Comparison of ENCODE assay signal across 7 mouse cellular contexts in the genomic region with DNA sequence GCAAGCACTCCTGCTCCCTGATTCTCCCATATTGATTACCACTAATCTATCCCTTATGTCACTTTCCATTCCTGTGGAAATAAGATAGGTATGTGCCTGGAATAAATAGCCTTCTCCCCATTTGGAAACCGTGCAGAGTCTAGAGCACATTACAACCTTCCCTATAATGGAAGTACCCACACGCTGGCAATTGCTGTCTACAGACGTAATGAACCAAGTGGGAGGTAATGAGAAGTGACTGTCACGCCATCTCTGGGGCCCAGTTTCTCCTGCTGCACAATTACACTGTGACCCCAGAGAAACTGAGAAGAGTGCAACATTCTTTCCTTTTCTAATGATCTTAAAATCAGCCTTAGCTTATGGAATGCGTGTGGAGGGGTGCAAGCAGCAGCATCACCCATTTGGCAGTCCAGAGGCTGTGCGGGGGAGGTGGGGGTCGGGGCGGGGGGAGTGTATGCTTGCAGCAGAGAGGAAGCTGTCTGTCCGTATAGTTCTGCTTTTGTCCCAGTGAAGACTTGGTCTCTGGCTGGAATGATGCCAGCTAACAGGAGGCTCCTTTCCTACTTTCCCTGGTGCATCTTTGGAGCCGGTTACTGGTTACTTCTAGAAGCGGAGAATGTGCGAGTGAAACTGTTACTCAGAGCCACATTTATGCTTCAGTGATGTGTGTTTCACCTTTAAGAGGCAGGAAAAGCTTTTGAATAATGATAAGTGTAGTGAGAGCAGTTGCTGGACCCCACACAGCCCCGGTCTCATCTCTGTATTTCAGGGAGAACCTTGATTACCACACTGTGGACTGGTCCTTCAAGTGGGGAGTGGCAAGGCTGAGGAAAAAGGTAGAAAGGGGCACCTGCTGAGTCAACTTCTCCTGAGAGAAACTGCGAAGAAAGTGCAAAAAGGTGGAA.
DNase-seq lines count a peak whose midpoint lies in the region; ATAC-seq and TF ChIP-seq lines count a peak whose summit lies in the region.

No protein-coding gene starts in this region.

- no peak overlapping the region for H3K4me3 ChIP-seq in lung, embryonic 15.5 days
- 0 out of 2 replicates have a peak overlapping the region, but pooled peaks have one; percentile 9 for H3K4me3 ChIP-seq in forebrain, embryonic 13.5 days
- no peak overlapping the region for H3K4me3 ChIP-seq in limb, embryonic 13.5 days
- no peak overlapping the region for H3K4me3 ChIP-seq in stomach, postnatal 0 days (ENCODE audit: low read depth, low read length)

- no peak for DNase-seq in lung, postnatal 36 days
- no peak for DNase-seq in stomach, postnatal 0 days (ENCODE audit: low spot score)
- DNase-seq in thymus, postnatal 0 days (ENCODE audit: low spot score), result no peak
- DNase-seq in gastrocnemius, postnatal 10 days, result no peak

- ATAC-seq in lung, embryonic 15.5 days (ENCODE audit: borderline replicate concordance, extremely low read depth, low FRiP score, low TSS enrichment), result 0 out of 2 replicates have a peak, but pooled peaks have one; percentile 29
- peak; percentile 57 for ATAC-seq in forebrain, embryonic 13.5 days
- no peak for ATAC-seq in limb, embryonic 13.5 days (ENCODE audit: low FRiP score, low read depth)
- no peak for ATAC-seq in stomach, postnatal 0 days (ENCODE audit: low FRiP score, low TSS enrichment)

- H3K4me2 ChIP-seq in lung, embryonic 15.5 days, result peak overlapping the region; percentile 18
- H3K4me2 ChIP-seq in forebrain, embryonic 13.5 days, result peak overlapping the region; percentile 54
- H3K4me2 ChIP-seq in limb, embryonic 13.5 days (replicated peaks), result peak overlapping the region; percentile 11
- H3K4me2 ChIP-seq in stomach, postnatal 0 days (replicated peaks; ENCODE audit: low read depth), result peak overlapping the region; percentile 15

- no peaks in the 10 kb centered on the region for H3K9me3 ChIP-seq in lung, embryonic 15.5 days
- no peaks in the 10 kb centered on the region for H3K9me3 ChIP-seq in forebrain, embryonic 13.5 days (replicated peaks)
- no peaks in the 10 kb centered on the region for H3K9me3 ChIP-seq in limb, embryonic 13.5 days
- H3K9me3 ChIP-seq in stomach, postnatal 0 days (ENCODE audit: control insufficient read depth, low read length), result no peaks in the 10 kb centered on the region

- no peak for TF ChIP-seq CTCF in stomach, postnatal 0 days (IDR thresholded peaks at IDR 0.05; ENCODE audit: low read depth)

- no peaks in the 10 kb centered on the region for H3K27me3 ChIP-seq in lung, embryonic 15.5 days
- H3K27me3 ChIP-seq in forebrain, embryonic 13.5 days, result no peaks in the 10 kb centered on the region
- H3K27me3 ChIP-seq in limb, embryonic 13.5 days, result no peaks in the 10 kb centered on the region
- no peaks in the 10 kb centered on the region for H3K27me3 ChIP-seq in stomach, postnatal 0 days (ENCODE audit: control insufficient read depth, insufficient read depth, low read length)

- peaks cover 36% of the 10 kb centered on the region for H3K4me1 ChIP-seq in lung, embryonic 15.5 days
- H3K4me1 ChIP-seq in forebrain, embryonic 13.5 days, result peaks cover 24% of the 10 kb centered on the region
- peaks cover 40% of the 10 kb centered on the region for H3K4me1 ChIP-seq in limb, embryonic 13.5 days
- H3K4me1 ChIP-seq in stomach, postnatal 0 days (replicated peaks; ENCODE audit: control insufficient read depth, insufficient read depth), result 0 out of 2 replicates have a peak, but pooled peaks cover 7% of the 10 kb centered on the region

- no peaks in the 10 kb centered on the region for H3K36me3 ChIP-seq in lung, embryonic 15.5 days
- H3K36me3 ChIP-seq in forebrain, embryonic 13.5 days (ENCODE audit: poor library complexity, severe bottlenecking), result no peaks in the 10 kb centered on the region
- H3K36me3 ChIP-seq in limb, embryonic 13.5 days, result no peaks in the 10 kb centered on the region
- no peaks in the 10 kb centered on the region for H3K36me3 ChIP-seq in stomach, postnatal 0 days (ENCODE audit: control insufficient read depth, insufficient read depth, low read length)

- no peak overlapping the region for H3K9ac ChIP-seq in lung, embryonic 15.5 days
- peak overlapping the region; percentile 19; the same call in 1 of the 2 replicates for H3K9ac ChIP-seq in forebrain, embryonic 13.5 days
- no peak overlapping the region for H3K9ac ChIP-seq in limb, embryonic 13.5 days
- H3K9ac ChIP-seq in stomach, postnatal 0 days (ENCODE audit: low read length), result no peak overlapping the region

- 38% methylated on average over 14 of the region's 14 CpGs for WGBS in lung, embryonic 15.5 days
- WGBS in forebrain, embryonic 13.5 days, result 17% methylated on average over 14 of the region's 14 CpGs
- 42% methylated on average over 14 of the region's 14 CpGs for WGBS in limb, embryonic 13.5 days
- 47% methylated on average over 14 of the region's 14 CpGs for whole genome bisulfite sequencing in stomach, postnatal 0 days

- H3K27ac ChIP-seq in lung, embryonic 15.5 days, result peak overlapping the region; percentile 35; the same call in 1 of the 2 replicates
- peak overlapping the region; percentile 62 for H3K27ac ChIP-seq in forebrain, embryonic 13.5 days
- no peak overlapping the region for H3K27ac ChIP-seq in limb, embryonic 13.5 days
- H3K27ac ChIP-seq in stomach, postnatal 0 days (replicated peaks), result no peak overlapping the region

- no peak for TF ChIP-seq EP300 in stomach, postnatal 0 days (optimal IDR thresholded peaks at IDR 0.05)

Comparison
In these comparisons a context has a peak if more than half of its experiments do, and no peak if none do; other contexts are left out.
1. ATAC-seq: peak in lung, embryonic 15.5 days (single experiment) and forebrain, embryonic 13.5 days (single experiment); none in limb, embryonic 13.5 days (single experiment) and stomach, postnatal 0 days (single experiment).
2. H3K27ac ChIP-seq: peak in lung, embryonic 15.5 days (single experiment) and forebrain, embryonic 13.5 days (single experiment); none in limb, embryonic 13.5 days (single experiment) and stomach, postnatal 0 days (single experiment).
3. Peak in every context shown above with its lines, with median percentiles within 50 percentile points of each other: H3K4me2 ChIP-seq.